Comparison of ENCODE assay signal across 20 mouse cellular contexts in genomic region chr6:122435270-122435669, GRCm38 (mm10).
"Had no signal": no experiment of that assay in that cellular context is flagged by ENCODE, and none has a peak within 500 bp of the region (broad histone marks: within the 10 kb centered on the region; RNA-seq: fewer than 3 reads in every experiment).

No protein-coding gene starts in this region.

- H3K4me3 ChIP-seq: liver, embryonic 15.5 days; lung, embryonic 15.5 days; megakaryocyte, embryonic 14.5 days; midbrain, embryonic 10.5 days; midbrain, embryonic 12.5 days; neural tube, embryonic 12.5 days; stomach, embryonic 15.5 days had no signal

- H3K9ac ChIP-seq: liver, embryonic 15.5 days; liver, postnatal 0 days; lung, embryonic 15.5 days; midbrain, embryonic 12.5 days; neural tube, embryonic 12.5 days; stomach, embryonic 15.5 days had no signal

- ATAC-seq: liver, postnatal 0 days; lung, postnatal 0 days; midbrain, embryonic 16.5 days had no signal

- H3K27ac ChIP-seq: liver, embryonic 15.5 days; lung, embryonic 15.5 days; macrophage; midbrain, embryonic 10.5 days; midbrain, embryonic 12.5 days; neural tube, embryonic 12.5 days; stomach, embryonic 15.5 days; stomach, postnatal 0 days had no signal

- H3K36me3 ChIP-seq: liver, embryonic 15.5 days; lung, embryonic 15.5 days; midbrain, embryonic 10.5 days; midbrain, embryonic 12.5 days; neural tube, embryonic 12.5 days; stomach, embryonic 15.5 days had no signal

- H3K4me1 ChIP-seq: liver, embryonic 15.5 days; lung, embryonic 15.5 days; megakaryocyte, embryonic 14.5 days; midbrain, embryonic 10.5 days; midbrain, embryonic 12.5 days; neural tube, embryonic 12.5 days; stomach, embryonic 15.5 days had no signal

- H3K9me3 ChIP-seq: liver, embryonic 15.5 days; lung, embryonic 15.5 days; midbrain, embryonic 10.5 days; midbrain, embryonic 12.5 days; neural tube, embryonic 12.5 days; stomach, embryonic 15.5 days had no signal

- DNase-seq: liver, postnatal 0 days; lung, adult 2 months; lung, postnatal 14 days; lung, postnatal 36 days; midbrain, embryonic 14.5 days; right cerebral cortex, postnatal 14 days; thymus, adult 2 months; thymus, postnatal 25 days; thymus, postnatal 4 days had no signal
